In the genomic region with DNA sequence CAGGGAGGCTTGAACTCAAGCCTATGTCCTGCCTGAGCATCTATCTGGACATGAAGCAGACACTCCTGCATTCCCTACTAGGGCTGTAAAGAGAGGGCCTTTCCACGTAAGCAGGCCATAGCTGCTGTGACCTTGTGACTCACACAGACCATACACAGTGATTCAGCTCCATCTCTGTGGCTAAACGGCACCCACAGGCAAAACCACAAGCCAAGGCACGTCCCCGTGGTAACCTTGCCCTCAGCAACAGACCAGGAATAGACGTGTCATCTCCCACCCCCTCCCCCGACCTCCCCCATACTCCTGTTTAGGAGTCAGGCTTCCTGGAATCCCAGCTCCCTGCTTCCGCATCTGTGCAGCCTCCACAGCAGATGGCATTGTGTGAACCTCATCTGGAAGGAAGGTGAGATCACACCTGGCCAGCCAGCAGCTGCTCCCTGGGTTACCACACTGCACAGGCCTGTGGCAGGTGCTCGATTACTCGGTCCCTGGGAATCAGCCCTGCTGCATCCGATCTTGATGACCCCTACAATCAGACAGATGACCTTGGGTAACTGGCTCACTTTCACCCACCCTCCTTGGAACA, we compare ENCODE assay signal across 15 mouse cellular contexts.
DNase-seq lines count a peak whose midpoint lies in the region; TF ChIP-seq lines count a peak whose summit lies in the region.
"Had no signal": no experiment of that assay in that cellular context is flagged by ENCODE, and none has a peak within 500 bp of the region (broad histone marks: within the 10 kb centered on the region; RNA-seq: fewer than 3 reads in every experiment).

No protein-coding gene starts in this region.

- no peak for TF ChIP-seq POLR2A in embryonic fibroblast, embryonic 13.5 days (IDR thresholded peaks at IDR 0.05; ENCODE audit: low read depth, low read length)

- H3K4me3 ChIP-seq in embryonic fibroblast, embryonic 13.5 days (ENCODE audit: insufficient read depth, low read length) = no peak overlapping the region
- no peak overlapping the region for H3K4me3 ChIP-seq in layer of hippocampus, adult 2 months
- H3K4me3 ChIP-seq: hindbrain, embryonic 12.5 days; liver, embryonic 13.5 days; stomach, embryonic 15.5 days had no signal

- peaks cover 22% of the 10 kb centered on the region for H3K4me1 ChIP-seq in embryonic fibroblast, embryonic 13.5 days (ENCODE audit: control insufficient read depth, insufficient read depth, low read length)

- H3K27ac ChIP-seq in embryonic fibroblast, embryonic 13.5 days (ENCODE audit: insufficient read depth, low read length) = peak overlapping the region; percentile 13; the same call in 1 of the 2 replicates
- no peak overlapping the region for H3K27ac ChIP-seq in layer of hippocampus, adult 2 months
- H3K27ac ChIP-seq: hindbrain, embryonic 12.5 days; kidney, postnatal 0 days; liver, embryonic 13.5 days; stomach, embryonic 15.5 days had no signal

- TF ChIP-seq CTCF in embryonic fibroblast, embryonic 13.5 days (IDR thresholded peaks at IDR 0.05; ENCODE audit: borderline replicate concordance, insufficient read depth, low read length) = no peak
- no peak for TF ChIP-seq CTCF in layer of hippocampus, adult 2 months (conservative IDR thresholded peaks at IDR 0.05)

- DNase-seq in ovary, adult 18-20 months (ENCODE audit: low spot score) = peak; percentile 53
- no peak for DNase-seq in ovary, postnatal 14 days (ENCODE audit: low spot score)
- peak; percentile 42 for DNase-seq in MN1 (ENCODE audit: low spot score)
- peak; percentile 8 for DNase-seq in thymus, postnatal 14 days
- DNase-seq in layer of hippocampus, adult 9-10 months (ENCODE audit: low spot score) = no peak
- no peak for DNase-seq in layer of hippocampus, adult 2 months (ENCODE audit: low spot score in 2 of 2)
- DNase-seq in kidney, postnatal 25 days = no peak
- DNase-seq: cerebellum, postnatal 36 days; liver, embryonic 13.5 days; lung, postnatal 36 days; retina, postnatal 1 day had no signal

Comparison
In these comparisons a context has a peak if more than half of its experiments do, and no peak if none do; other contexts are left out.
1. DNase-seq: peak in ovary, adult 18-20 months (single experiment), MN1 (single experiment) and thymus, postnatal 14 days (single experiment); none in ovary, postnatal 14 days (single experiment), layer of hippocampus, adult 9-10 months (single experiment), layer of hippocampus, adult 2 months (0 of 2) and kidney, postnatal 25 days (0 of 2).